Mouse (Mus musculus): ENCODE data around the gene Ifitm5. TPM values are rescaled to one million over a fixed set of nuclear protein-coding genes. Genes with fewer than 3 reads are reported as not detected.

Gene Ifitm5
- polyA plus RNA-seq, 1 experiment from 2014 or later: 1.6 TPM

DNA sequence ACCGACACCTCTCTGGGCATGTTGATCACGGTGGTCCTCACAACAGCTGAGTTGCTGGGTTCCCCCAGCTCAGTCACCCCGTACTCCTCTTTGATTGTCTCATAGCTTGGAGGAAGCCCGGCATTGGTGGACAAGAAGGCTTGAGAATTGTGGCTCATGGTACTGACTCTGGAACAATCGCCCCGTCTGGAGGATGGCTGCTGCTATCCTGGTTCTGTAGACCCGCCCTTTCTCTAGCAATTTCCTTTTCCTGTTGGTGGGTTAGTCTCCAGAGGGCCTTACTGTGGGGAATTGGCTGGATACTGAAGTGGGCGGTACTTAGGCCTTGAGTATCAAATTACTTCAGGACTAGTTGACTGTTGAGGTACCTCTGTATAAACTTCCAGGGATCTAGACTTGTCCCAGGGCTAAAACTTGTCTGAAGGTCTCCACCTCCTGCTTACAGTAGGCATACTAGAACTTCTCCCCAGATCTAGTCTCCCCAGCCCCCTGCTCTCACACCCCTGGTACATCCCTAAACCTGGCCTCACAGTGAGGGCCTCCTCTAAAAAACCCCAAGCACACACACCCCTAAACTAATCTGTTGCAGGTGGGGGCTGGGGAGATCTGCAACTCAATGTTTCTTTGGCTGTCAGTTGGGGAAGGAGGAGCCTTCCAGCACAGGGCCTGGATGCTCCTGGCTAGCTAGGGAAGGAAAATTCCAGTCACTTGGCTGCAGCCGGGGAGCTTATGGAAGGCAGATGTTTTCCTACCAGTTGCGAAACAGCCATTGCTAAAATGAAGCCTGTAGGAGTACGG lies 5.9 kb upstream of the Ifitm5 start, which contains the start of the genes Gm45717 and Ifitm2:
Gm45717 (minus strand) TSS at position 180 of the 798 bp plus-strand sequence.
Ifitm2 (minus strand) TSS at position 230 of the 798 bp plus-strand sequence.
- Histone ChIP-seq H3K4me2 (replicated peaks) (peak within 1 kb of the TSS; percentile 60), H3K4me3 (peak within 1 kb of the TSS; percentile 39), H3K9ac (peak within 1 kb of the TSS; percentile 49), H3K4me1 (peaks cover 29% of the 10 kb centered on the region), H3K36me3 (no peaks in the 10 kb centered on the region), H3K27ac (peak within 1 kb of the TSS; percentile 52; the same call in 1 of the 2 replicates), H3K9me3 (replicated peaks) (no peaks in the 10 kb centered on the region), H3K27me3 (0 out of 2 replicates have a peak, but pooled peaks cover 3% of the 10 kb centered on the region)
- ATAC-seq (ENCODE audit: low FRiP score): peak; percentile 66; the same call in 1 of the 2 replicates
- 24% methylated on average over 11 of the region's 11 CpGs for WGBS

GRCm38 (mm10) chr7:140955342-140955741 lies 5.3 kb upstream of the Ifitm5 start:
- peak; percentile 59 for ATAC-seq (ENCODE audit: low FRiP score)
- Histone ChIP-seq H3K4me3 (peak overlapping the region; percentile 39), H3K27me3 (0 out of 2 replicates have a peak, but pooled peaks cover 3% of the 10 kb centered on the region), H3K9me3 (replicated peaks) (no peaks in the 10 kb centered on the region), H3K4me2 (replicated peaks) (peak overlapping the region; percentile 60), H3K27ac (peak overlapping the region; percentile 52; the same call in 1 of the 2 replicates), H3K36me3 (no peaks in the 10 kb centered on the region), H3K9ac (peak overlapping the region; percentile 49), H3K4me1 (peaks cover 35% of the 10 kb centered on the region)
- WGBS: 18% methylated on average over 17 of the region's 17 CpGs

DNA sequence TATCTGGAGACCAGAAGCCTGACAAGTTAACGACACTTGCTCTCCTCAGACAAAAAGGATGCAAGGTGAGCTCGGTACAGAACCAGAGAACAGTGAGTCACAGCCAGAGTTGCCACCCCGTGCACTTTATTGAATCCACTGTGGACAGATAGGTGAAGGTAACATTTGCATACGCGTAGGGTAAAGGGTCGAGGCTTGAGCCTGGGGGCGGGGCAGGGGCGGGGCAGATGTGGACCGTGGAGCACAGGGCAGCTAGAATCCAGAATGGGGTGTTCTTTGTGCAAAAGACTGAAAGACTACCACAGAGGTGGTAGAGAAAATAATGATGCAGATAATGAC lies 4.6 kb upstream of the Ifitm5 start:
- Histone ChIP-seq H3K4me1 (peaks cover 36% of the 10 kb centered on the region), H3K9ac (peak overlapping the region; percentile 49), H3K4me3 (peak overlapping the region; percentile 39), H3K27me3 (0 out of 2 replicates have a peak, but pooled peaks cover 3% of the 10 kb centered on the region), H3K4me2 (replicated peaks) (peak overlapping the region; percentile 60), H3K9me3 (replicated peaks) (no peaks in the 10 kb centered on the region), H3K27ac (no peak overlapping the region), H3K36me3 (no peaks in the 10 kb centered on the region)
- no peak for ATAC-seq (ENCODE audit: low FRiP score)
- WGBS: 12% methylated on average over 9 of the region's 9 CpGs

DNA sequence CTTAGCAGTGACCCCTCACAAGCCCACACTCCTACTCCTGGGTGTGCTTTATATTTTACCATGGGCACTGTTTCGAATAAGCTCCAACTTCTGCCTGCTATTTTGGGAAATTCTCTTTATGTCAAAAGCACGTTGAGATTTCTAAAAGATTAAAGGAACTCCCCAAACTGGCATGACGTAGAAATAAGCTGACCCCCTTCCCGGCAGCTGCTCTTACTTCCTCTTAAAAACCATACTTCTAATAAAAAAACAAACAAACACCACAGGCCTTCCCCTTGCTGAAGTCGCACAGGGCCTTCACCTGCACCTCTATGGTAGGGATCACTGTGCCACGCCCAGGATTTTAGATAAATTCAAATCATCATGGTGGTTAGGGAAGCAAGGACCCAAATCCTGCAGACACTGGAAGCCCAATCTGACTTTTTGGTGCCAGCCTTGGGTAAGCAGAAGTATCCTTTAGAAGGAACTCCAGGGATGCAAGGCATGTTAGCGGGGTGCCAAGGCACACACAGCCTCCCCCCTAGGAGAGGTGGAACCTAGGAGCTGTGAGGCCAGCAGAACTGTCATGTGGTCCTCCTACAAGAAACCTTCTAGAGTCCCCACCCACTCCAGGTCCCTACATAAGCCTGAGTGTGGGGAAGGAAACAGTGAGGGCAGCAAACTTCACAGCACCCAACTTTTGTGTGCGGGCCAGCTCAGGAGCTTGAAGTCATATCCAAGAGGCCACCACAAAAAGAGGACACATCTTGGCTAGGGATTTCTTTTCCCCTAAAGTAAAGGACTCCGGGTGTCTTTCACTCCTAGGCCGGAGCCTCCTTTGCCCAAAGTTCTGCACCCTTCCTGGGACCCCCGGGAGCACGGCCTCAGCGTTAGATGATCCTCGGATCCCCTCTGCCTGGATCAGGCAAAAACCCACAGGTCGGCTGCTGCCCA lies 4.0 kb upstream of the Ifitm5 start:
- Histone ChIP-seq H3K4me3 (peak overlapping the region; percentile 39), H3K4me2 (replicated peaks) (peak overlapping the region; percentile 60), H3K27me3 (0 out of 2 replicates have a peak, but pooled peaks cover 3% of the 10 kb centered on the region), H3K4me1 (peaks cover 30% of the 10 kb centered on the region), H3K36me3 (no peaks in the 10 kb centered on the region), H3K9me3 (replicated peaks) (no peaks in the 10 kb centered on the region), H3K27ac (no peak overlapping the region), H3K9ac (peak overlapping the region; percentile 49)
- ATAC-seq (ENCODE audit: low FRiP score): no peak
- WGBS: 69% methylated on average over 15 of the region's 15 CpGs

GRCm38 (mm10) chr7:140953133-140953532 lies 3.0 kb upstream of the Ifitm5 start:
- Histone ChIP-seq H3K27me3 (0 out of 2 replicates have a peak, but pooled peaks cover 3% of the 10 kb centered on the region), H3K9me3 (replicated peaks) (no peaks in the 10 kb centered on the region), H3K4me2 (replicated peaks) (no peak overlapping the region), H3K27ac (no peak overlapping the region), H3K36me3 (no peaks in the 10 kb centered on the region), H3K9ac (no peak overlapping the region), H3K4me3 (no peak overlapping the region), H3K4me1 (peaks cover 27% of the 10 kb centered on the region)
- WGBS: 87% methylated on average over 11 of the region's 11 CpGs
- ATAC-seq (ENCODE audit: low FRiP score): no peak

DNA sequence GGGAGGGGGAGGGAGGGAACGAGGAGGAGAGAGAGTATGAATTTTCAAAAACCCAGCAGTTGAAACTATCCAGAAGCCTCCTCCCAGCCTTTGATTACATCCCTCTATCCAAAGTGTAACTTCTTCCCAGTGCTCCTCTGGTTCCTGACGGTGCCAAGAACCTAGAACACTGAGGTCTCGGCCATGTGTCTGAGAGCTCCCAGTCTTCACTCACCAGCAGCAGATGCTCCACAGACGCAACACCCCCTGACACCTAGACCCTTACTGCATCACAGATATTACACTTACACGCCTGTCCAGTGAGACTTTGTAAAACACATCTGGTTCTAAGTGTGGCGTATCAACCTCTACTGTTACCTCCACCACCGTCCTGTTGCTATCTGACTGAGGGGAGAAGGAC lies 2.4 kb upstream of the Ifitm5 start:
- Histone ChIP-seq H3K27me3 (0 out of 2 replicates have a peak, but pooled peaks cover 3% of the 10 kb centered on the region), H3K4me1 (peaks cover 27% of the 10 kb centered on the region), H3K9me3 (replicated peaks) (no peaks in the 10 kb centered on the region), H3K4me2 (replicated peaks) (no peak overlapping the region), H3K27ac (no peak overlapping the region), H3K36me3 (no peaks in the 10 kb centered on the region), H3K4me3 (no peak overlapping the region), H3K9ac (no peak overlapping the region)
- no peak for ATAC-seq (ENCODE audit: low FRiP score)
- 84% methylated on average over 7 of the region's 7 CpGs for WGBS

GRCm38 (mm10) chr7:140951765-140952164 lies 1.7 kb upstream of the Ifitm5 start:
- H3K9ac ChIP-seq: no peak overlapping the region
- WGBS: 76% methylated on average over 5 of the region's 6 CpGs
- 0 out of 2 replicates have a peak, but pooled peaks cover 3% of the 10 kb centered on the region for H3K27me3 ChIP-seq
- H3K4me3 ChIP-seq: no peak overlapping the region
- no peaks in the 10 kb centered on the region for H3K36me3 ChIP-seq
- peaks cover 27% of the 10 kb centered on the region for H3K4me1 ChIP-seq
- H3K27ac ChIP-seq: no peak overlapping the region
- no peak overlapping the region for H3K4me2 ChIP-seq (replicated peaks)
- no peak for ATAC-seq (ENCODE audit: low FRiP score)
- no peaks in the 10 kb centered on the region for H3K9me3 ChIP-seq (replicated peaks)

DNA sequence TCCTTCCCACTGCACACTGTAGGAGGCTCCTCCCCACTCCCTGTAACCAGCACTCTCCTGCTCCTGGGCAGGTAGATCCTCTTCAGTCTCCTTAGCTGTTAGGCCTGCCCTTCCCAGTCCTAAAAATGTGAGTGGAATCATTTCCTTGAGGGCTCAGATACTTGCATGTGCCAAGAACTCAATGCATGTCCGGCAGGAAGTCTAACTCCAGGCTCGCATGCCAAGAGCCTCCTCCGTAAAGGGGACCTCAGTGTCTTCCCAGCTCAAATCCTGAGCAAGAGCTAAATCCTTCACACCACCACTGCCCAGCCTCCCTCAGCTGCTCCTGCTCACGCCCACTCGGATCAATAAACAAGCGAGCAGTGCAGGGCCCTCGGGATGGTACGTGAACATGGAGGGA lies 960 bp upstream of the Ifitm5 start:
- Histone ChIP-seq H3K36me3 (no peaks in the 10 kb centered on the region), H3K9ac (no peak overlapping the region), H3K9me3 (replicated peaks) (no peaks in the 10 kb centered on the region), H3K4me3 (no peak overlapping the region), H3K27ac (0 out of 2 replicates have a peak overlapping the region, but pooled peaks have one; percentile 4), H3K27me3 (no peaks in the 10 kb centered on the region), H3K4me2 (replicated peaks) (no peak overlapping the region), H3K4me1 (peaks cover 27% of the 10 kb centered on the region)
- ATAC-seq (ENCODE audit: low FRiP score): no peak
- 46% methylated on average over 8 of the region's 8 CpGs for WGBS

GRCm38 (mm10) chr7:140949255-140949654 lies 836 bp downstream of the Ifitm5 start:
- Histone ChIP-seq H3K9ac (no peak overlapping the region), H3K27ac (no peak overlapping the region), H3K27me3 (no peaks in the 10 kb centered on the region), H3K4me3 (no peak overlapping the region), H3K36me3 (no peaks in the 10 kb centered on the region; the same call in 1 of the 2 replicates), H3K4me2 (replicated peaks) (no peak overlapping the region), H3K4me1 (peaks cover 16% of the 10 kb centered on the region), H3K9me3 (replicated peaks) (no peaks in the 10 kb centered on the region)
- no peak for ATAC-seq (ENCODE audit: low FRiP score)
- WGBS: 90% methylated on average over 6 of the region's 6 CpGs

DNA sequence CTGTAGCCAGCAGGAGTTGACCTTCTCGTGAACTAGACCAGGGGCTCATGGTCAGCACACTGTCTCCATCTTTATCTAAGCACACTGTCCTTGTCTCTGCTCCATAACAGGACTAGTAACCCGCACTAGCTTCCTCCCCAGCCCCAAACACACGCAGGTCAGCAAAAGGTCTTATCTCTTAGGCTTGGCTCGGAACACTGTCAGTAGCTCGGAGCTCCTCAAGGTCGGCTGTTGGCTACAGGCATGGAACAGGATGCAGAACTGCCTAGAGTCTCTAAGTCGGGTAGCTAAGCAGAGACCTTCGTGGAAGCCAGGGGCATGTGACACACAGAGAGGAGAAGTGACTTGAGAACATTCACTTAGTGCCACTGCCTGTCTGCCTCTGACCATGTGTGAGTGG lies 1.9 kb downstream of the Ifitm5 start:
- Histone ChIP-seq H3K27ac (no peak overlapping the region), H3K36me3 (no peaks in the 10 kb centered on the region; the same call in 1 of the 2 replicates), H3K27me3 (no peaks in the 10 kb centered on the region), H3K4me2 (replicated peaks) (no peak overlapping the region), H3K4me1 (peaks cover 14% of the 10 kb centered on the region), H3K4me3 (no peak overlapping the region), H3K9ac (no peak overlapping the region), H3K9me3 (replicated peaks) (no peaks in the 10 kb centered on the region)
- no peak for ATAC-seq (ENCODE audit: low FRiP score)
- WGBS: 85% methylated on average over 8 of the region's 8 CpGs

DNA sequence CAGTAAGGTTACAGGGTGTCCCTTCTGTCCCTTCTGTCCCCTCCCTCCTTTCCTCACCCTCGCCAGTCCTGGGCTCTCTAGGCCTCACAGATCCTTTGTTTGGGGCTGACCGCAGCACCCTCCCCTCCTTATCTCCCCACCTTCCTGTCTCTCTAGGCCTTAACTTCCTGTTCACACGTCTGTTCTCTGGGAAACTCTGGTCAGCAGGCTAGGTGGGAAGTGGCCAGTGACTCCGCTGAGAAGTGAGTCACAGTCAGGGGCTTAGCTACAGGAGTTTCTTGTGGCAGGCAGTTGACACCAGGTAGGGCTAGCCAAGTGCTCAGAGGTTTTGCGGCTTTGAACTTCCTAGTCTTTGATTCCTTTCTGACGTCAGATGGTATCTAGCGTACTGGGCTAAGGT lies 3.1 kb downstream of the Ifitm5 start:
- no peak overlapping the region for H3K4me2 ChIP-seq (replicated peaks)
- no peaks in the 10 kb centered on the region for H3K9me3 ChIP-seq (replicated peaks)
- WGBS: 73% methylated on average over 7 of the region's 7 CpGs
- H3K4me3 ChIP-seq: no peak overlapping the region
- H3K27ac ChIP-seq: no peak overlapping the region
- no peak for ATAC-seq (ENCODE audit: low FRiP score)
- H3K27me3 ChIP-seq: no peaks in the 10 kb centered on the region
- H3K4me1 ChIP-seq: peaks cover 19% of the 10 kb centered on the region
- H3K9ac ChIP-seq: no peak overlapping the region
- H3K36me3 ChIP-seq: no peaks in the 10 kb centered on the region; the same call in 1 of the 2 replicates

DNA sequence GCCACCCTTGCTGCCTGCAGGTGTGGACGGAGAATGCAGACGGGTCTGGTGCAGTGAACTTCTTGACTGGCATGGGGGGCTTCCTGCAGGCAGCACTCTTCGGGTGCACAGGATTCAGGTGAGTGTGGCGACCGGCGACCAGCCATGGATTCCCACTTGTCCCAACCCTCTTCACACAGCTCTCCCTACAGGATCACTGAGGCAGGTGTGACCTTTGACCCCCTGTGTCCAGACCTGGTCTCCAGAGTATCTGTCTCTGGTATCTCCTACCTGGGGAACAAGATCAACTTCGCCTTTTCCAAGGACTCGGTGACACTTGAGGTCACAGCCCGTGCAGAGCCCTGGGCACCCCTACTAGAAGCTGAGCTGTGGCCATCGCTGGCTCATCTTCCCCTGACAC lies 3.8 kb downstream of the Ifitm5 start:
- H3K36me3 ChIP-seq: no peaks in the 10 kb centered on the region; the same call in 1 of the 2 replicates
- WGBS: 87% methylated on average over 10 of the region's 10 CpGs
- peaks cover 19% of the 10 kb centered on the region for H3K4me1 ChIP-seq

More for the DNA sequence above, 3.8 kb downstream of the Ifitm5 start:
- Histone ChIP-seq H3K4me3 (no peak overlapping the region), H3K27ac (no peak overlapping the region), H3K4me2 (replicated peaks) (no peak overlapping the region), H3K9ac (no peak overlapping the region), H3K9me3 (replicated peaks) (no peaks in the 10 kb centered on the region), H3K27me3 (no peaks in the 10 kb centered on the region)
- ATAC-seq (ENCODE audit: low FRiP score): no peak

Data from hindbrain, embryonic 12.5 days (tissue).